Mouse (Mus musculus) bone marrow macrophage, adult 2 months (primary cell): Measurements from ENCODE around the gene Tab2. TPM values are rescaled to one million over a fixed set of nuclear protein-coding genes. Genes with fewer than 3 reads are reported as not detected.
A peak's percentile ranks its signal among the peaks of the same experiment; 100 is the strongest.
"Not testable (repeated sequence)": the region's sequence is repeated elsewhere in the genome, so short reads cannot be mapped to it uniquely, and the experiment has no call there.

Experiments
- H3K27ac ChIP-seq: 2 replicates; pipeline ENCODE4 v1.5.1; 2012; ENCODE audit warnings: low read depth, low read length; ENCODE audit not compliant: insufficient read depth
- H3K4me1 ChIP-seq: 2 replicates; pipeline ENCODE4 v1.6.1; 2012; ENCODE audit warnings: low read length; ENCODE audit not compliant: control insufficient read depth, insufficient read depth
- H3K4me3 ChIP-seq: 2 replicates; pipeline ENCODE4 v1.5.1; 2012; ENCODE audit warnings: mild to moderate bottlenecking, low read length, moderate library complexity; ENCODE audit not compliant: insufficient read depth
- CTCF ChIP-seq: IDR thresholded peaks from 2 replicates; pipeline ENCODE4 v1.5.1; 2012; ENCODE audit warnings: low read depth, mild to moderate bottlenecking, low read length, moderate library complexity
- POLR2A ChIP-seq: IDR thresholded peaks from 2 replicates; pipeline ENCODE4 v1.6.1; 2012; ENCODE audit warnings: mild to moderate bottlenecking, low read depth, low read length, borderline replicate concordance
- polyA plus RNA-seq: library from polyadenylated mRNA; stranded (reverse); fragments of >200 nt; gene quantifications from 2 replicates; pipeline ENCODE4 v1.2.4, GENCODE M21; 2012; ENCODE audit not compliant: missing spikeins, insufficient read depth, insufficient read length

Tab2 gene
- polyA plus RNA-seq, 1 experiment, result 142 TPM

GRCm38 (mm10) chr10:7904157-7904556 lies 51.9 kb downstream of the Tab2 start:
- Histone ChIP-seq H3K4me1 (no peaks in the 10 kb centered on the region), H3K27ac (no peak overlapping the region), H3K4me3 (no peak overlapping the region)
- TF ChIP-seq CTCF (no peak), POLR2A (no peak)

- Histone ChIP-seq H3K4me3 (no peak overlapping the region), H3K27ac (no peak overlapping the region), H3K4me1 (no peaks in the 10 kb centered on the region)
- TF ChIP-seq CTCF (no peak), POLR2A (no peak)
Observed at GRCm38 (mm10) chr10:7900719-7901627, 55.1 kb downstream of the Tab2 start.

- no peak for TF ChIP-seq POLR2A
- TF ChIP-seq CTCF, result no peak
- peaks cover 14% of the 10 kb centered on the region for H3K4me1 ChIP-seq
- peak overlapping the region; percentile 67 for H3K27ac ChIP-seq
- peak overlapping the region; percentile 46 for H3K4me3 ChIP-seq
Observed at GRCm38 (mm10) chr10:7888256-7888868, 67.7 kb downstream of the Tab2 start.

- TF ChIP-seq CTCF (peak; percentile 95), POLR2A (no peak)
- Histone ChIP-seq H3K4me1 (peaks cover 9% of the 10 kb centered on the region), H3K27ac (no peak overlapping the region)
Observed at GRCm38 (mm10) chr10:7883524-7883923, 72.5 kb downstream of the Tab2 start.

DNA sequence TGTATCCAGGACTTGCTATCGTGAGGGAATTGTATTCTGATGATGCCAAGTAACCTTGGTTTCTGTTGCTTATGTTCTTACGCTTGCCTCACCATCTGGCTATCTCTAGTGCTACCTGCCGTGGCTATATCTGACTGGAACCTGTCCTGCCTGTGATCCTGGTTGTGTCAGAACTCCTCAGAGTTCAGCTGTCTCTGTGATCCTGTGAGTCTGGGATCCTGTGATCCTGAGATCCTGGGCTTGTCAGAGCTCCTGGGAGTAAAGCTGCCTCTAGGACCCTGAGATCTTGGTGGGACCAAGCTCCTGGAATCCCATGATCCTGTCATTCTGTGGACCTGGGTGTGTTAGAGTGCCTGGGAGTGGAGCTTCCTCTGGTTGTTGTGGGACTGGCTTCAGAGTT lies 74.1 kb downstream of the Tab2 start:
- Histone ChIP-seq H3K27ac (no peak overlapping the region), H3K4me3 (no peak overlapping the region), H3K4me1 (no peaks in the 10 kb centered on the region)
- TF ChIP-seq CTCF, result no peak

More at GRCm38 (mm10) chr10:7883524-7883923, 72.5 kb downstream of the Tab2 start:
- no peak overlapping the region for H3K4me3 ChIP-seq

DNA sequence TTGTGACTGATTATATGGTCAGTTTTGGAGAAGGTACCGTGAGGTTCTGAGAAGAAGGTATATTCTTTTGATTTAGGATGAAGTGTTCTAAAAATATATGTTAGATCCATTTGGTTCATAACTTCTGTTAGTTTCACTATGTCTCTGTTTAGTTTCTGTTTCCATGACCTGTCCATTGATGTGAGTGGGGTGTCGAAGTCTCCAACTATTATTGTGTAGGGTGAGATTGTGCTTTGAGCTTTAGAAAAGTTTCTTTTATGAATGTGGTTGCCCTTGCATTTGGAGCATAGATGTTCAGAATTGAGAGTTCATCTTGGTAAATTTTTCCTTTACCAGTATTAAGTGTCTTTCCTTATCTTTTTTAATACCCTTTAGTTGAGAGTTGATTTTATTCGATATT lies 75.7 kb downstream of the Tab2 start:
- H3K4me1 ChIP-seq, H3K27ac ChIP-seq, H3K4me3 ChIP-seq: not testable (repeated sequence)

- Histone ChIP-seq H3K4me1 (no peaks in the 10 kb centered on the region), H3K27ac (no peak overlapping the region), H3K4me3 (no peak overlapping the region)
- TF ChIP-seq POLR2A, result no peak
Observed at GRCm38 (mm10) chr10:7874194-7874593, 81.8 kb downstream of the Tab2 start.

DNA sequence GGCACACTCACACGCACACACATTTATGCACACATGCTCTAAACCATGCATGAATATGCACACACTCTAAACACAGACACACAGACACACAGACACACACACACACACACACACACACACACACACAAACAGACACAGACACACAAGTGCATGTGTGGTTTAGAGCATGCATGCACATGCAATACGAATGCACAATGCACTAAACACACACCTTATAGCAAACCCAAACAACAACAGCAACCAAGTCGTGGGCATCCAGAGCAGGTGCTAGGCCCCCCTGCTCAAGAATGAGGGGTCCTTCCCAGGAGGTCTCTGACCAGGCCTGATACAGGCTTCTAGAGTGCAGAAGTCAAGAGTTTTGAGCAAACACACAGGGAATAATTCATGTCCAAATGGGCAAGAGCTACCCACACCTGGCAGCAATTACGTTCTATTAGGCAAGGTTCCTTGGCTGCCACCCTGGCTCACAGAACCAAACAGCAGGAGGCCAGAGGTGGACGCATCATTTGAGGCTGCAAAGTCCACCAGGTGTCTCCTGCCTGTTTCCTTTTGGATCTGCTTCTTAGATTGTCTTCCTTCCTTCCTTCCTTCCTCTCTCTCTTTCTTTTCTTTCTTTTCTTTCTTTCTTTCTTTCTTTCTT lies 84.5 kb downstream of the Tab2 start:
- H3K4me1 ChIP-seq, result no peaks in the 10 kb centered on the region

GRCm38 (mm10) chr10:7870571-7871315 lies 85.3 kb downstream of the Tab2 start:
- Histone ChIP-seq H3K27ac (no peak overlapping the region), H3K4me3 (no peak overlapping the region), H3K4me1 (no peaks in the 10 kb centered on the region)
- no peak for TF ChIP-seq POLR2A
- peak; percentile 78 for TF ChIP-seq CTCF

More for the DNA sequence above, 84.5 kb downstream of the Tab2 start:
- Histone ChIP-seq H3K27ac (no peak overlapping the region), H3K4me3 (no peak overlapping the region)
- TF ChIP-seq CTCF (no peak), POLR2A (no peak)
